8 mouse cellular contexts compared by ENCODE assay signal in genomic region chr16:18348601-18349175, GRCm38 (mm10). TPM values are rescaled to one million over a fixed set of nuclear protein-coding genes. Genes with fewer than 3 reads are reported as not detected.
DNase-seq lines count a peak whose midpoint lies in the region; ATAC-seq and TF ChIP-seq lines count a peak whose summit lies in the region.

No protein-coding gene starts in this region.

- no peak for TF ChIP-seq POLR2A in CH12.LX (IDR thresholded peaks at IDR 0.05; ENCODE audit: low read depth, low read length)
- TF ChIP-seq POLR2A in liver, adult 2 months (IDR thresholded peaks at IDR 0.05; ENCODE audit: extremely low read depth, insufficient read depth, low read length) = no peak

- no peak for TF ChIP-seq CTCF in gastrocnemius, adult 2 months (IDR thresholded peaks at IDR 0.05)
- no peak for TF ChIP-seq CTCF in CH12.LX (conservative IDR thresholded peaks at IDR 0.05 in 1 of 2, IDR thresholded peaks at IDR 0.05 in 1 of 2; ENCODE audit: low read depth in 2 of 2, low read length in 2 of 2)
- no peak for TF ChIP-seq CTCF in liver, adult 2 months (IDR thresholded peaks at IDR 0.05; ENCODE audit: low read depth, low read length)

- H3K9me3 ChIP-seq in CH12.LX (replicated peaks; ENCODE audit: low read length) = no peaks in the 10 kb centered on the region
- H3K9me3 ChIP-seq in neural tube, embryonic 12.5 days = no peaks in the 10 kb centered on the region

- intact Hi-C loops in gastrocnemius, adult 2 months (cut with DNase I) = loop anchor here (2.0 kb wide), 2 partner anchors 44 to 268 kb away; no protein-coding TSS in a partner anchor

- H3K79me2 ChIP-seq in CH12.LX (replicated peaks; ENCODE audit: control insufficient read depth, extremely low read depth, insufficient read depth, poor library complexity, severe bottlenecking) = no peaks in the 10 kb centered on the region
- no peaks in the 10 kb centered on the region for H3K79me2 ChIP-seq in liver, adult 2 months (ENCODE audit: control insufficient read depth, insufficient read depth, low read length)

- TF ChIP-seq EP300 in CH12.LX (IDR thresholded peaks at IDR 0.05; ENCODE audit: low read length) = no peak

- TF ChIP-seq RAD21 in CH12.LX (IDR thresholded peaks at IDR 0.05; ENCODE audit: low read depth, low read length) = no peak

- H3K4me1 ChIP-seq in CH12.LX (ENCODE audit: control insufficient read depth in 1 of 2, insufficient read depth in 2 of 2) = peaks cover 4 to 26% of the 10 kb centered on the region in 2 experiments; a peak in 3 of 4 replicates
- no peaks in the 10 kb centered on the region for H3K4me1 ChIP-seq in liver, adult 2 months (ENCODE audit: control insufficient read depth, insufficient read depth, low read length)
- H3K4me1 ChIP-seq in neural tube, embryonic 12.5 days = peaks cover 19% of the 10 kb centered on the region

- peak overlapping the region; percentile 77 for H3K4me2 ChIP-seq in CH12.LX (ENCODE audit: insufficient read depth, low read depth, poor library complexity, severe bottlenecking)
- peak overlapping the region; percentile 90 for H3K4me2 ChIP-seq in neural tube, embryonic 12.5 days (replicated peaks)

- peak; percentile 7; the same call in 1 of the 2 replicates for ATAC-seq in neural tube, embryonic 12.5 days (ENCODE audit: low FRiP score, low read depth)
- ATAC-seq in activated CD4-positive, CD25-positive, alpha-beta regulatory T cell, adult 4 months = no peak

- in situ Hi-C loops in CH12.LX (cut with MboI; ENCODE audit: low pct_ligation_motif_present, low pct_unique_long_range_greater_than_20kb, low sequenced_read_pairs) = no loop called here

- H3K9ac ChIP-seq in CH12.LX (ENCODE audit: insufficient read depth, low read depth) = peak overlapping the region; percentile 47
- H3K9ac ChIP-seq in liver, adult 2 months (ENCODE audit: low read depth, low read length) = peak overlapping the region; percentile 76
- H3K9ac ChIP-seq in neural tube, embryonic 12.5 days = peak overlapping the region; percentile 78

- H3K27me3 ChIP-seq in CH12.LX (replicated peaks) = peaks cover 61% of the 10 kb centered on the region
- H3K27me3 ChIP-seq in liver, adult 2 months (ENCODE audit: control insufficient read depth, insufficient read depth, low read length) = no peaks in the 10 kb centered on the region
- H3K27me3 ChIP-seq in neural tube, embryonic 12.5 days (replicated peaks) = peaks cover 7% of the 10 kb centered on the region

- H3K4me3 ChIP-seq in gastrocnemius, adult 2 months = peak overlapping the region; percentile 92
- peak overlapping the region; percentile 39 to 66 (median 56) for H3K4me3 ChIP-seq in CH12.LX (replicated peaks in 1 of 3; ENCODE audit: low read depth in 2 of 3, low read length in 2 of 3, poor library complexity in 1 of 3)
- H3K4me3 ChIP-seq in liver, adult 2 months (ENCODE audit: insufficient read depth, low read depth, low read length) = peak overlapping the region; percentile 85
- H3K4me3 ChIP-seq in neural tube, embryonic 12.5 days = peak overlapping the region; percentile 90

- WGBS in liver, adult 2 months = 7% methylated on average over 28 of the region's 28 CpGs
- under 1% methylated on average over 28 of the region's 28 CpGs for WGBS in neural tube, embryonic 12.5 days

- dilution Hi-C loops in CH12.LX (cut with MboI; ENCODE audit: extremely low pct_ligation_motif_present, extremely low pct_unique_long_range_greater_than_20kb, low sequenced_read_pairs) = no loop called here

- peak overlapping the region; percentile 80 for H3K27ac ChIP-seq in gastrocnemius, adult 2 months
- no peak overlapping the region for H3K27ac ChIP-seq in CH12.LX (ENCODE audit: insufficient read depth, low read depth)
- H3K27ac ChIP-seq in liver, adult 2 months (replicated peaks; ENCODE audit: insufficient read depth, low read depth, low read length) = no peak overlapping the region; the same call in 1 of the 2 replicates
- no peak overlapping the region for H3K27ac ChIP-seq in neural tube, embryonic 12.5 days

- peak; percentile 62 for DNase-seq in gastrocnemius, adult 2 months
- no peak for DNase-seq in gastrocnemius, adult 18-20 months (ENCODE audit: low spot score)
- DNase-seq in CH12.LX (ENCODE audit: extremely low read depth) = peak; percentile 45
- peak; percentile 45 for DNase-seq in embryo, embryonic 9.5 days (ENCODE audit: extremely low spot score)
- peak; percentile 52 for DNase-seq in heart, postnatal 4 days
- DNase-seq in liver, adult 2 months (ENCODE audit: extremely low read depth, low read depth, low spot score) = no peak

- no peaks in the 10 kb centered on the region for H3K36me3 ChIP-seq in CH12.LX (replicated peaks in 1 of 2; ENCODE audit: control insufficient read depth in 1 of 2, insufficient read depth in 1 of 2, low read length in 1 of 2)
- H3K36me3 ChIP-seq in liver, adult 2 months (ENCODE audit: control insufficient read depth, insufficient read depth, low read length) = no peaks in the 10 kb centered on the region
- H3K36me3 ChIP-seq in neural tube, embryonic 12.5 days = peaks cover 4% of the 10 kb centered on the region; the same call in 1 of the 2 replicates

TF ChIP-seq in CH12.LX, 34 proteins besides CTCF, POLR2A, EP300 and RAD21:
- TF ChIP-seq GABPA (IDR thresholded peaks at IDR 0.05; ENCODE audit: insufficient replicate concordance, low read depth, low read length) (no peak), BHLHE40 (IDR thresholded peaks at IDR 0.05; ENCODE audit: low read depth, low read length) (peak; percentile 58)

RNA-seq across cellular contexts. Expression of gene Arvcf, which starts 0.7 kb away (rescaled TPM):
- 1 to 10 TPM; 7.0 to 8.9 TPM for total RNA-seq in gastrocnemius, adult 2 months (2021)
- 1 to 10 TPM; 7.7 to 8.4 TPM for total RNA-seq in gastrocnemius, adult 18-20 months (2021)
- total RNA-seq in CH12.LX (2012; rRNA removed) (2.9 and 7.5 TPM in 2 replicates), CH12.LX (2014; rRNA removed) (1.1 and 3.3 TPM in 2 replicates)
- 3.5 and 3.9 TPM in 2 replicates for polyA plus RNA-seq in CH12.LX (2012; ENCODE audit: insufficient read length, low read depth)
- 10 to 100 TPM; 43.5 to 44.2 TPM for total RNA-seq in heart, postnatal 4 days (2021)
- 14.1 and 18.5 TPM in 2 replicates for total RNA-seq in liver, adult 2 months (2014; rRNA removed)
- 17.1 and 18.4 TPM in 2 replicates for polyA plus RNA-seq in liver, adult 2 months (2012; rRNA removed)
- polyA plus RNA-seq in neural tube, embryonic 12.5 days (2016; fragmentation: Nextera tagmentation; extraction: Ambion mirVana) = 114 and 118 TPM in 2 replicates
- polyA plus RNA-seq in activated CD4-positive, CD25-positive, alpha-beta regulatory T cell, adult 4 months (2017; shearing (Covaris generic)) = under 1 TPM; 0.51 to 0.93 TPM

RNA-seq across cellular contexts. Expression of gene Tango2, which starts 0.8 kb away (rescaled TPM):
- total RNA-seq in gastrocnemius, adult 2 months (2021) = 10 to 100 TPM; 41.8 to 59.7 TPM
- 10 to 100 TPM; 42.5 to 54.5 TPM for total RNA-seq in gastrocnemius, adult 18-20 months (2021)
- total RNA-seq in CH12.LX (2012; rRNA removed) (9.6 and 11.2 TPM in 2 replicates), CH12.LX (2014; rRNA removed) (3.1 and 3.8 TPM in 2 replicates)
- polyA plus RNA-seq in CH12.LX (2012; ENCODE audit: insufficient read length, low read depth) = 10.8 and 13.2 TPM in 2 replicates
- 10 to 100 TPM; 47.0 to 48.8 TPM for total RNA-seq in heart, postnatal 4 days (2021)
- total RNA-seq in liver, adult 2 months (2014; rRNA removed) = 42.4 and 58.0 TPM in 2 replicates
- 52.6 and 57.1 TPM in 2 replicates for polyA plus RNA-seq in liver, adult 2 months (2012; rRNA removed)
- polyA plus RNA-seq in neural tube, embryonic 12.5 days (2016; fragmentation: Nextera tagmentation; extraction: Ambion mirVana) = 59.1 and 60.0 TPM in 2 replicates
- polyA plus RNA-seq in activated CD4-positive, CD25-positive, alpha-beta regulatory T cell, adult 4 months (2017; shearing (Covaris generic)) = 10 to 100 TPM; 55.4 to 58.0 TPM

RNA-seq across cellular contexts. Expression of gene Dgcr8, which starts 59.6 kb away (rescaled TPM):
- total RNA-seq in gastrocnemius, adult 2 months (2021) = 10 to 100 TPM; 12.1 to 13.0 TPM
- total RNA-seq in gastrocnemius, adult 18-20 months (2021) = 10 to 100 TPM; 11.2 to 11.8 TPM
- 31.8 and 44.1 TPM in 2 replicates for total RNA-seq in CH12.LX (2012; rRNA removed)
- 29.1 and 34.4 TPM in 2 replicates for total RNA-seq in CH12.LX (2014; rRNA removed)
- polyA plus RNA-seq in CH12.LX (2012; ENCODE audit: insufficient read length, low read depth) = 39.9 and 42.9 TPM in 2 replicates
- total RNA-seq in heart, postnatal 4 days (2021) = 10 to 100 TPM; 33.0 to 40.3 TPM
- 8.3 and 11.7 TPM in 2 replicates for total RNA-seq in liver, adult 2 months (2014; rRNA removed)
- 6.0 and 8.0 TPM in 2 replicates for polyA plus RNA-seq in liver, adult 2 months (2012; rRNA removed)
- 36.7 and 37.4 TPM in 2 replicates for polyA plus RNA-seq in neural tube, embryonic 12.5 days (2016; fragmentation: Nextera tagmentation; extraction: Ambion mirVana)
- 10 to 100 TPM; 22.0 to 24.5 TPM for polyA plus RNA-seq in activated CD4-positive, CD25-positive, alpha-beta regulatory T cell, adult 4 months (2017; shearing (Covaris generic))

Comparison
In these comparisons a context has a peak if more than half of its experiments do, and no peak if none do; other contexts are left out.
1. DNase-seq: peak in gastrocnemius, adult 2 months (single experiment), CH12.LX (single experiment), embryo, embryonic 9.5 days (single experiment) and heart, postnatal 4 days (single experiment); none in gastrocnemius, adult 18-20 months (single experiment) and liver, adult 2 months (single experiment).
2. Peak in every context shown above with its lines, with median percentiles within 50 percentile points of each other: H3K4me3 ChIP-seq and H3K9ac ChIP-seq.